ENCODE assay signal across 14 mouse cellular contexts in the genomic region with DNA sequence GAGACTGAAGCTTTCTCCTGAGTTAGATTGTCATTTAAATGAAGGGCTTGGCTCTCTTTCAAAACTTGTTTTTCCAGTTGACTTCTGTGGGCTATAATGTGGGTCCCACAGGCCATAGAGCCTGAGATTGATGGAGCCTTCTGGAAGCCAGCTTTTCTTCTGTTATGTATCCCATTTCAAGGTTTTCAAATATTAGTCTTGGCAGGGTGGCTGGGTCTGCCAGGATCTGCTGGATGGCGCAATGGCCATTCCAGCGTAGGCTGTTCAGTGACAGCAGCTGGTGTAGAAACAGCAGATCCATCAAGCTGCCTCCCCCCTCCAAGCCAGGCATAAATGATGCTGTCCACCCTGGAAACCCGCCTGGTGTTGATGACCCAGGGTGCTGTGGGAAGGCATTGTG.
A peak's percentile ranks its signal among the peaks of the same experiment; 100 is the strongest.
DNase-seq lines count a peak whose midpoint lies in the region; ATAC-seq and TF ChIP-seq lines count a peak whose summit lies in the region.
"Had no signal": no experiment of that assay in that cellular context is flagged by ENCODE, and none has a peak within 500 bp of the region (broad histone marks: within the 10 kb centered on the region; RNA-seq: fewer than 3 reads in every experiment).

No protein-coding gene starts in this region.

- no peak overlapping the region for H3K27ac ChIP-seq in liver, postnatal 0 days (ENCODE audit: low read depth)
- 0 out of 2 replicates have a peak overlapping the region, but pooled peaks have one; percentile 18 for H3K27ac ChIP-seq in hindbrain, embryonic 13.5 days
- peak overlapping the region; percentile 49; the same call in 1 of the 2 replicates for H3K27ac ChIP-seq in neural tube, embryonic 13.5 days (replicated peaks)
- no peak overlapping the region for H3K27ac ChIP-seq in stomach, postnatal 0 days (replicated peaks)
- H3K27ac ChIP-seq: intestine, embryonic 15.5 days; liver, embryonic 15.5 days had no signal

- H3K4me1 ChIP-seq in liver, postnatal 0 days (ENCODE audit: insufficient read depth): no peaks in the 10 kb centered on the region
- H3K4me1 ChIP-seq in hindbrain, embryonic 13.5 days (replicated peaks): peaks cover 14% of the 10 kb centered on the region
- H3K4me1 ChIP-seq in neural tube, embryonic 13.5 days (replicated peaks): peaks cover 18% of the 10 kb centered on the region
- H3K4me1 ChIP-seq in stomach, postnatal 0 days (replicated peaks; ENCODE audit: control insufficient read depth, insufficient read depth): no peaks in the 10 kb centered on the region
- H3K4me1 ChIP-seq: intestine, embryonic 15.5 days; liver, embryonic 15.5 days had no signal

- TF ChIP-seq CTCF in liver, postnatal 0 days (IDR thresholded peaks at IDR 0.05; ENCODE audit: low read depth): no peak
- TF ChIP-seq CTCF in stomach, postnatal 0 days (IDR thresholded peaks at IDR 0.05; ENCODE audit: low read depth): no peak

- WGBS in liver, postnatal 0 days (ENCODE audit: insufficient replicate concordance): 51% methylated on average over 3 of the region's 3 CpGs
- WGBS in hindbrain, embryonic 13.5 days: 49% methylated on average over 3 of the region's 3 CpGs
- 33% methylated on average over 3 of the region's 3 CpGs for WGBS in neural tube, embryonic 13.5 days
- 64% methylated on average over 3 of the region's 3 CpGs for WGBS in stomach, postnatal 0 days

- peak; percentile 8 for DNase-seq in adrenal gland, postnatal 14 days
- no peak for DNase-seq in adrenal gland, postnatal 4 days (ENCODE audit: low spot score in 2 of 2)
- DNase-seq in liver, postnatal 0 days: peak; percentile 59
- no peak for DNase-seq in liver
- no peak for DNase-seq in stomach, postnatal 0 days (ENCODE audit: low spot score)
- DNase-seq in left cerebral cortex, postnatal 25 days (ENCODE audit: low spot score in 2 of 2): no peak
- DNase-seq: gastrocnemius, postnatal 36 days; kidney, postnatal 25 days had no signal

- H3K36me3 ChIP-seq in liver, postnatal 0 days (replicated peaks; ENCODE audit: insufficient read depth, low read length): no peaks in the 10 kb centered on the region
- no peaks in the 10 kb centered on the region for H3K36me3 ChIP-seq in hindbrain, embryonic 13.5 days
- H3K36me3 ChIP-seq in neural tube, embryonic 13.5 days: no peaks in the 10 kb centered on the region
- H3K36me3 ChIP-seq in stomach, postnatal 0 days (ENCODE audit: control insufficient read depth, insufficient read depth, low read length): no peaks in the 10 kb centered on the region
- H3K36me3 ChIP-seq: G1E; intestine, embryonic 15.5 days; liver, embryonic 15.5 days had no signal

- H3K4me2 ChIP-seq in liver, postnatal 0 days (ENCODE audit: low read depth, low read length): no peak overlapping the region
- H3K4me2 ChIP-seq in hindbrain, embryonic 13.5 days: no peak overlapping the region
- no peak overlapping the region for H3K4me2 ChIP-seq in neural tube, embryonic 13.5 days
- H3K4me2 ChIP-seq in stomach, postnatal 0 days (replicated peaks; ENCODE audit: low read depth): no peak overlapping the region
- H3K4me2 ChIP-seq: intestine, embryonic 15.5 days; liver, embryonic 15.5 days had no signal

- no peak overlapping the region for H3K4me3 ChIP-seq in liver, postnatal 0 days (ENCODE audit: low read depth, low read length)
- H3K4me3 ChIP-seq in hindbrain, embryonic 13.5 days: no peak overlapping the region
- no peak overlapping the region for H3K4me3 ChIP-seq in neural tube, embryonic 13.5 days
- H3K4me3 ChIP-seq in stomach, postnatal 0 days (ENCODE audit: low read depth, low read length): no peak overlapping the region
- H3K4me3 ChIP-seq: intestine, embryonic 15.5 days; liver, embryonic 15.5 days had no signal

- intact Hi-C loops in left cerebral cortex, postnatal 25 days (cut with DNase I): no loop called here

- H3K9ac ChIP-seq in liver, postnatal 0 days (replicated peaks): no peak overlapping the region
- H3K9ac ChIP-seq in hindbrain, embryonic 13.5 days: no peak overlapping the region
- H3K9ac ChIP-seq in neural tube, embryonic 13.5 days: no peak overlapping the region
- no peak overlapping the region for H3K9ac ChIP-seq in stomach, postnatal 0 days (ENCODE audit: low read length)
- H3K9ac ChIP-seq: intestine, embryonic 15.5 days; liver, embryonic 15.5 days had no signal

- peak; percentile 92 for ATAC-seq in liver, postnatal 0 days
- peak; percentile 81 for ATAC-seq in hindbrain, embryonic 13.5 days (ENCODE audit: low FRiP score)
- ATAC-seq in neural tube, embryonic 13.5 days (ENCODE audit: low read depth): peak; percentile 86
- ATAC-seq in stomach, postnatal 0 days (ENCODE audit: low FRiP score, low TSS enrichment): no peak
- ATAC-seq: activated CD4-positive, CD25-positive, alpha-beta regulatory T cell, adult 4 months; intestine, embryonic 15.5 days had no signal

- H3K9me3 ChIP-seq in liver, postnatal 0 days (ENCODE audit: low read length): no peaks in the 10 kb centered on the region; the same call in 1 of the 2 replicates
- H3K9me3 ChIP-seq in hindbrain, embryonic 13.5 days: no peaks in the 10 kb centered on the region
- H3K9me3 ChIP-seq in neural tube, embryonic 13.5 days: no peaks in the 10 kb centered on the region
- H3K9me3 ChIP-seq in stomach, postnatal 0 days (ENCODE audit: control insufficient read depth, low read length): no peaks in the 10 kb centered on the region
- H3K9me3 ChIP-seq: intestine, embryonic 15.5 days; liver, embryonic 15.5 days had no signal

- no peaks in the 10 kb centered on the region for H3K27me3 ChIP-seq in liver, postnatal 0 days (ENCODE audit: insufficient read depth, low read length)
- no peaks in the 10 kb centered on the region for H3K27me3 ChIP-seq in hindbrain, embryonic 13.5 days
- no peaks in the 10 kb centered on the region for H3K27me3 ChIP-seq in neural tube, embryonic 13.5 days
- H3K27me3 ChIP-seq in stomach, postnatal 0 days (ENCODE audit: control insufficient read depth, insufficient read depth, low read length): no peaks in the 10 kb centered on the region
- H3K27me3 ChIP-seq: intestine, embryonic 15.5 days; liver, embryonic 15.5 days had no signal

- TF ChIP-seq EP300 in liver, postnatal 0 days (IDR thresholded peaks at IDR 0.05; ENCODE audit: low read depth): no peak
- TF ChIP-seq EP300 in stomach, postnatal 0 days (optimal IDR thresholded peaks at IDR 0.05): no peak

Comparison
In these comparisons a context has a peak if more than half of its experiments do, and no peak if none do; other contexts are left out.
1. DNase-seq: peak in adrenal gland, postnatal 14 days (single experiment) and liver, postnatal 0 days (single experiment); none in adrenal gland, postnatal 4 days (0 of 2), liver (single experiment), stomach, postnatal 0 days (single experiment) and left cerebral cortex, postnatal 25 days (0 of 2).
2. H3K27ac ChIP-seq: peak in hindbrain, embryonic 13.5 days (single experiment) and neural tube, embryonic 13.5 days (single experiment); none in liver, postnatal 0 days (single experiment) and stomach, postnatal 0 days (single experiment).